Mouse (Mus musculus): ENCODE measurements around the gene Tmbim1. TPM values are rescaled to one million over a fixed set of nuclear protein-coding genes. Genes with fewer than 3 reads are reported as not detected.

Gene Tmbim1
- 547 and 710 TPM in 2 replicates for polyA plus RNA-seq (2012; rRNA removed)

DNA sequence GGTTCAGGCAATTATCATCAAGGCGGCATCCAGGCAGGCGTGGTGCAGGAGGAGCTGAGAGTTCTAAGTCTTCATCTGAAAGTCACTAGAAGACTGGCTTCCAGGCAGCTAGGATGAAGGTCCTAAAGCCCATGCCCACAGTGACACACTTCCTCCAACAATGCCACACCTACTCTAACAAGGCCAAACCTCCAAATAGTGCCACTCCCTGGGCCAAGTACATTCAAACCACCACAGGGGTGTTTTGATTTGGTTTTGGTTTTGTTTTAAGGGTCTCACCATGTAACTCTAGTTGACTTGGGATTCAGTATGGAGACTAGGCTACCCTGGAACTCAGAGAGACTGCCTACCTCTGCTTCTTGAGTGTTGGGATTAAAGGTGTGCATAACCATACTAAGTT is at the start of gene Tmbim1:
Tmbim1 (minus strand) TSS at position 101 of the 400 bp plus-strand sequence.

DNA sequence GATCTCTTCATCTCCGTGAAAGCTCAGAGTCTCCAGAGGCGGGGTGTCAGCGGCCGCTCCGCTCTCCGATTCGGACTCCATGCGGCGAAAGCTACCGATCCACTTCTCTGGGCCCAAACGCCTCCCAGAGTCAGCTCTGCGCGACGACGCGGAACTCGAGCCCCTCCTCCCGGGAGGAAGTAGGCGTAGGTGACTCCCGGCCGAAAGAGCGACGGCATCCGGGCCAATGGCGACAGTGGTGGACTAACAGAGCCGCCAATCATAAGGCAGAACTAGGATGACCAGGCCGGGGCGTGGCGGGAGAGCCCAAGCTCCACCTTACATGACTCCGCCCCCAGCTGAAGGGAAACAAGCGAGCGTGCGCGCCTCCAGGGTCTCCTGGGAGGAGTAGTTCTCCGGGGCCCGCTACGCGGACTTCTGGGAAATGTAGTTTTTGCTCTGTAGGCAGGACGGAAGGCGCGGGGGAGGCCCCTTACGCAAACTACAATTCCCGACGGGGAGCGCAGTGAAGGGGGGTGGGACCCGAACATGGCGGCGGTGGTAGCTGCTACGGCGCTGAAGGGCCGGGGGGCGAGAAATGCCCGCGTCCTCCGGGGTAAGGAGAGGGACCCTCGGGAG is 20.8 kb downstream of the Tmbim1 start, which contains the start of the genes Aamp and Pnkd:
Aamp (minus strand) TSS at position 196 of the 618 bp plus-strand sequence.
Pnkd (plus strand) TSS at position 388 of the 618 bp plus-strand sequence.

DNA sequence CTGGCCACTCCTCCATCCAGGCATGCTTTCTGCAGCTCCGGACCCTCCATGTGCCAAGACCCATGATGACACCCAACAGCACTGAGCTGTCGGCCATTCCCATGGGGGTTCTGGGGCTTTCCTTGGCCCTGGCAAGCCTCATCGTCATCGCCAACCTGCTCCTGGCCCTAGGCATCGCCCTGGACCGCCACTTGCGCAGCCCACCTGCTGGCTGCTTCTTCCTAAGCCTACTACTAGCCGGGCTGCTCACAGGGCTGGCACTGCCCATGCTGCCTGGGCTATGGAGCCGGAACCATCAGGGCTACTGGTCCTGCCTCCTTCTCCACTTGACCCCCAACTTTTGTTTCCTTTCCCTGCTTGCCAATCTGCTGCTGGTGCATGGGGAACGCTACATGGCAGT is 26.9 kb downstream of the Tmbim1 start, which contains the start of gene Gpbar1:
Gpbar1 (plus strand) TSS at position 13 of the 400 bp plus-strand sequence.

Other genes with a start within 250 kb of the Tmbim1 start
- 180 and 196 TPM in 2 replicates for gene Tns1, start 181.2 kb downstream of the Tmbim1 start, polyA plus RNA-seq (2012; rRNA removed)
- gene Rufy4, start 180.1 kb downstream of the Tmbim1 start, polyA plus RNA-seq (2012; rRNA removed), result 0.10 and 0.21 TPM in 2 replicates
- 0.06 and 0.07 TPM in 2 replicates for gene Cxcr2, start 151.6 kb downstream of the Tmbim1 start, polyA plus RNA-seq (2012; rRNA removed)
- not detected in 2 replicates for gene Cxcr1, start 111.0 kb downstream of the Tmbim1 start, polyA plus RNA-seq (2012; rRNA removed)
- 211 and 224 TPM in 2 replicates for gene Arpc2, start 69.5 kb downstream of the Tmbim1 start, polyA plus RNA-seq (2012; rRNA removed)
- 5.9 and 7.2 TPM in 2 replicates for gene Gpbar1, start 27.1 kb downstream of the Tmbim1 start, polyA plus RNA-seq (2012; rRNA removed)
- gene Aamp, start 20.9 kb downstream of the Tmbim1 start, polyA plus RNA-seq (2012; rRNA removed), result 143 and 167 TPM in 2 replicates
- 74.0 and 103 TPM in 2 replicates for gene Pnkd, start 20.7 kb downstream of the Tmbim1 start, polyA plus RNA-seq (2012; rRNA removed)
- gene Catip, start 56.5 kb upstream of the Tmbim1 start, polyA plus RNA-seq (2012; rRNA removed), result 0.74 and 0.82 TPM in 2 replicates
- 24.8 and 26.6 TPM in 2 replicates for gene Slc11a1, start 69.6 kb upstream of the Tmbim1 start, polyA plus RNA-seq (2012; rRNA removed)
- gene Ctdsp1, start 85.9 kb upstream of the Tmbim1 start, polyA plus RNA-seq (2012; rRNA removed), result 118 and 150 TPM in 2 replicates
- 160 and 174 TPM in 2 replicates for gene Vil1, start 103.8 kb upstream of the Tmbim1 start, polyA plus RNA-seq (2012; rRNA removed)
- gene Cnot9, start 200.4 kb upstream of the Tmbim1 start, polyA plus RNA-seq (2012; rRNA removed), result 15.5 and 16.0 TPM in 2 replicates
- 0.39 and 0.48 TPM in 2 replicates for gene Plcd4, start 237.3 kb upstream of the Tmbim1 start, polyA plus RNA-seq (2012; rRNA removed)
- gene Usp37, start 238.7 kb upstream of the Tmbim1 start, polyA plus RNA-seq (2012; rRNA removed), result 2.5 and 3.0 TPM in 2 replicates